Mouse (Mus musculus): Measurements from ENCODE around the gene Epb41.

- TF ChIP-seq POLR2A (IDR thresholded peaks at IDR 0.05; ENCODE audit: extremely low read depth, insufficient read depth, low read length), result no peak
- no peak for TF ChIP-seq CTCF (IDR thresholded peaks at IDR 0.05; ENCODE audit: low read depth, low read length)
Measured at GRCm38 (mm10) chr4:131982881-131983538, 92.1 kb downstream of the Epb41 start.

Measured in liver, adult 2 months (tissue).